Mouse (Mus musculus) midbrain, embryonic 14.5 days (tissue): ENCODE measurements around the gene Ttll11. TPM values are rescaled to one million over a fixed set of nuclear protein-coding genes. Genes with fewer than 3 reads are reported as not detected.

Experiments
- ATAC-seq: fragments of 200-750 bp; cut with Nextera tagmentation; 2 replicates; pipeline ENCODE4 v1.8.0; 2017; ENCODE audit warnings: moderate number of reproducible peaks, moderate library complexity; ENCODE audit not compliant: low FRiP score, low TSS enrichment
- DNase-seq: peaks from one replicate; pipeline ENCODE4 v3.0.0-alpha.2; 2015
- H3K27ac ChIP-seq: fragments of 300-500 bp; sonication (generic); replicated peaks from 2 replicates; pipeline ENCODE4 v1.5.1; 2014; ENCODE audit warnings: mild to moderate bottlenecking, low read depth, low read length, moderate library complexity
- H3K27me3 ChIP-seq: fragments of 300-500 bp; sonication (generic); 2 replicates; pipeline ENCODE4 v1.6.1; 2014; ENCODE audit warnings: low read length, control low read depth, mixed read lengths; ENCODE audit not compliant: control insufficient read depth, insufficient read depth
- H3K36me3 ChIP-seq: fragments of 300-500 bp; sonication (generic); 2 replicates; pipeline ENCODE4 v1.6.1; 2014; ENCODE audit warnings: low read length, control low read depth; ENCODE audit not compliant: control insufficient read depth, insufficient read depth
- H3K4me1 ChIP-seq: fragments of 300-500 bp; sonication (generic); 2 replicates; pipeline ENCODE4 v1.6.1; 2014; ENCODE audit warnings: mild to moderate bottlenecking, antibody characterized with exemption, low read length, control low read depth; ENCODE audit not compliant: control insufficient read depth, insufficient read depth
- H3K4me2 ChIP-seq: fragments of 300-500 bp; sonication (generic); 2 replicates; pipeline ENCODE4 v1.6.1; 2014; ENCODE audit warnings: mild to moderate bottlenecking, low read length, moderate library complexity
- H3K4me3 ChIP-seq: fragments of 300-500 bp; sonication (generic); replicated peaks from 2 replicates; pipeline ENCODE4 v1.5.1; 2014; ENCODE audit warnings: low read depth, low read length
- H3K9ac ChIP-seq: fragments of 300-500 bp; sonication (generic); replicated peaks from 2 replicates; pipeline ENCODE4 v1.6.1; 2014; ENCODE audit warnings: mild to moderate bottlenecking, low read length, moderate library complexity
- H3K9me3 ChIP-seq: fragments of 300-500 bp; sonication (generic); 2 replicates; pipeline ENCODE4 v1.6.1; 2016; ENCODE audit warnings: low read length, control low read depth, mixed read lengths; ENCODE audit not compliant: control insufficient read depth
- WGBS: fragments of 180-500 bp; shearing (Covaris S2); extraction: QIAGEN DNeasy Blood & Tissue Kit; methylation state at CpG from one replicate; pipeline ENCODE4 v1.1.7; 2014; 5-methylcytosine and 5-hydroxymethylcytosine counted together
- polyA plus RNA-seq: library from polyadenylated mRNA; unstranded; fragments of >200 nt; fragmentation: Nextera tagmentation; extraction: Ambion mirVana; gene quantifications from 2 replicates; pipeline ENCODE4 v1.2.1, GENCODE M21; 2014

Gene Ttll11
- polyA plus RNA-seq, 1 experiment from 2014 or later = 5.1 TPM

DNA sequence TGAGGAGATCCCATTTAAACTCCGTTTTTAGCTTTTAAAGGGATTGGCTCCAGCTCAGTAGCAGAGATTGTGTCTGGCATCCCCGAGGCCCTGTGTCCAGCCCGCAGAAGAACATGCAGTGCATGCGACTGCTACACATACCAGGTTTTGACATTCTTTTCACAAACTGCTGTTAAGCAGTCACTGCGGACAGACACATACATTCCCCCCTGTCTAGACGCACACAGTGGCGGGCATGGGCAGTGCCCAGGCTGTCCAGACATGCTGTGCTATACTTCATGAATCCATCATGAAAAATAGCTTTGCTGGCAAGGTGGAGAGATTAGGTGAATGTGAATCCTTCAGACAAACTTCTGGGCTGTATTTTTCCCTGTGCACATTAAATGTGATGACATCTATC, 154.6 kb downstream of the Ttll11 start:
- Histone ChIP-seq H3K9me3 (no peaks in the 10 kb centered on the region), H3K36me3 (no peaks in the 10 kb centered on the region), H3K27ac (no peak overlapping the region), H3K4me1 (no peaks in the 10 kb centered on the region), H3K4me3 (no peak overlapping the region), H3K4me2 (no peak overlapping the region), H3K9ac (no peak overlapping the region), H3K27me3 (no peaks in the 10 kb centered on the region)
- 73% methylated on average over 7 of the region's 7 CpGs for WGBS
- DNase-seq (no peak), ATAC-seq (no peak)

DNA sequence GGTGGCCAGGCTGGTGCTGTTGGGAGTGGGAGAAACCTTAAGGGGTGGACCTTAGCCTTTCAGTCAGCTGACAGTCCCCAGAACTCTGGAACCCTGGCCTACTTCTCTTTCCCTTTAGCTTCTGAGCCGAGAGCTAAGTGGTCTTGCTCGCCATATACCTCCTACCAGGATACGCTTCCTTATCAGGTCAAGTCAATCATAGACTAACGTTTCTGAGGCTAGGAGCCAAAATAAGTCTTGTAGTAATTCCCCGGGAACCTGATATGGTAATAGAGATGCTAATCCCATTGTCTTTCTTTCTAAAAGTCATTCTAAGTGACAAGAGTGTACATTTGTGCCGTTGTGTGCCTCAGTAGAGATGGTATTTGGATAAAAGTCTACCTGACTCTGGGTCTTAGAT, 156.1 kb downstream of the Ttll11 start:
- Histone ChIP-seq H3K9ac (no peak overlapping the region), H3K4me1 (no peaks in the 10 kb centered on the region), H3K9me3 (no peaks in the 10 kb centered on the region), H3K27me3 (no peaks in the 10 kb centered on the region), H3K36me3 (no peaks in the 10 kb centered on the region), H3K4me3 (no peak overlapping the region), H3K27ac (no peak overlapping the region), H3K4me2 (no peak overlapping the region)
- DNase-seq = no peak
- WGBS = 80% methylated on average over 6 of the region's 6 CpGs
- ATAC-seq = no peak

- H3K4me1 ChIP-seq = no peaks in the 10 kb centered on the region
- H3K9ac ChIP-seq = no peak overlapping the region
- no peaks in the 10 kb centered on the region for H3K27me3 ChIP-seq
- no peak for ATAC-seq
- H3K4me3 ChIP-seq = no peak overlapping the region
- DNase-seq = no peak
- WGBS = 66% methylated on average over 2 of the region's 2 CpGs
- H3K36me3 ChIP-seq = no peaks in the 10 kb centered on the region
- H3K4me2 ChIP-seq = no peak overlapping the region
- no peaks in the 10 kb centered on the region for H3K9me3 ChIP-seq
- H3K27ac ChIP-seq = no peak overlapping the region
These were observed 160.8 kb downstream of the Ttll11 start for GRCm38 (mm10) chr2:35818883-35819282.

DNA sequence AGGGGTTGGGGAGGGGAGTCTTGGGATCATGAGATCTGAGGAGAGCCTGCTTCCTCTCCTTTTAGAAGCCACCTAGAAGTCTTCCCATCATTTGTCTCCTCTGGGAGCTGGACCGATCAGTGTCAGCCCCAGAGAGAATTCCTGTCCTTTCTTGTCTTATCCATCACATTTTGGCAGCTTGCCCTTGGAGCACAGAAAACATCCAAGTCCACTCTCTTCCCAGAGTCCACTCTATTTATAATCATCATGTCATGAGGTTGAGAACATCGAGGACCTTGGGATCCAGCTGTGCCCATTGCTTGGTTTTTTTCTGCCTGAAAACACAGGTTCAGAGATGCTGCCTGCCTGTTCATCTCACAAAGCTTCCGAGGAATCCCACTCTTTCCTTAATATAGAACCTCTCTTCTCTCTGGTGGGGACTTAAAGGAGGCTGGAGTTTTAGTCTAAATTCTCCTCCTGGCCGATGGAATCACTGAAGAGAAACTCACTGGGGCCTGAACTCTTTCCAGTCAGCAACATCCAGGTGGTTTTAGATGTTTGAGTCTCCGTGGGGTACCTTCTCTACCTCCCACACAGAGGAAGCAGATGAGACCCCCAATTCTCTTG, 163.6 kb downstream of the Ttll11 start:
- H3K4me1 ChIP-seq = peaks cover 10% of the 10 kb centered on the region
- H3K27ac ChIP-seq = no peak overlapping the region
- no peaks in the 10 kb centered on the region for H3K27me3 ChIP-seq
- no peak overlapping the region for H3K4me2 ChIP-seq
- no peak overlapping the region for H3K9ac ChIP-seq
- DNase-seq (no peak), ATAC-seq (no peak)
- H3K9me3 ChIP-seq = no peaks in the 10 kb centered on the region
- WGBS = 80% methylated on average over 5 of the region's 5 CpGs
- H3K36me3 ChIP-seq = no peaks in the 10 kb centered on the region
- no peak overlapping the region for H3K4me3 ChIP-seq

- WGBS = 68% methylated on average over 2 of the region's 2 CpGs
- Histone ChIP-seq H3K4me3 (no peak overlapping the region), H3K36me3 (no peaks in the 10 kb centered on the region), H3K27ac (0 out of 2 replicates have a peak overlapping the region, but pooled peaks have one; percentile 39), H3K4me1 (peaks cover 16% of the 10 kb centered on the region), H3K9ac (0 out of 2 replicates have a peak overlapping the region, but pooled peaks have one; percentile 10), H3K9me3 (no peaks in the 10 kb centered on the region), H3K4me2 (no peak overlapping the region), H3K27me3 (no peaks in the 10 kb centered on the region)
- ATAC-seq (no peak; the same call in 1 of the 2 replicates), DNase-seq (no peak)
These were observed 167.2 kb downstream of the Ttll11 start for GRCm38 (mm10) chr2:35812561-35812933.

DNA sequence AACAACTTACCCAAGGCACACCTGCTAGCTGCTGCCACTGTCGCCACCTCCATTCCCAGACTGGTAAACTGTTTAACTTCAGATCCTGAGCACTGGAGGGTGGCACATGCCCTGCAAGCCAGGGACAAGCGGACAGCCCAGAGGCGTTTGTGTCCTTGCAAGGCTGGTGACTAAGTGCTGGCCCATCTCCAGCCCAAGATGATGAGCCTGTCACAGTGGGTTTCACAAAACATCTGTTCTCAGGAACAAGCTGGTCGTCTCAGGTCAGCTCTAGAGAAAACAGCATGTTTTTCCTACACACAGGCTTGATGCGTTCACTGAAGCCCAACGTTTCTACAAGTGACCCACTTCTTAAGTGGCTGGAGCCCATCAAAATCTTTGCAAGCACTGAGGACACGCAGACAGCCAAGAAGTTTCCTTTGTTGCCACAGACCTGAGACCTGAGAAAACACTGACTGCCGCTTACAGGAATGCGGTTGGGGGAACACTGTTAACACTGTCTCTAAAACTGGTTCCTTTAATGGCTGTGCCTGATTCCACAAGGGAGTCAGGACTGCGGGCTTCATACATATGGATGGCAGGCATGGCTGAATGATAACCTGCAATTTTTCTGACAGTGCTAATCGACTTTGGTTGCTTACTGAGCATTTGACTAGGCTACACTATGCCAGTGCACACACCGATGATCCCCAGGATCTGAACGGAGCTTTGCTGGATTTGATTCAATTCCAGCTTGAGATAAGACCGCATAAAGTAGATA, 167.7 kb downstream of the Ttll11 start:
- WGBS = 65% methylated on average over 14 of the region's 14 CpGs
- Histone ChIP-seq H3K4me2 (no peak overlapping the region), H3K4me3 (no peak overlapping the region), H3K4me1 (peaks cover 16% of the 10 kb centered on the region), H3K9me3 (no peaks in the 10 kb centered on the region), H3K27ac (0 out of 2 replicates have a peak overlapping the region, but pooled peaks have one; percentile 39), H3K27me3 (no peaks in the 10 kb centered on the region), H3K36me3 (no peaks in the 10 kb centered on the region), H3K9ac (0 out of 2 replicates have a peak overlapping the region, but pooled peaks have one; percentile 10)
- ATAC-seq (no peak), DNase-seq (peak; percentile 53)

DNA sequence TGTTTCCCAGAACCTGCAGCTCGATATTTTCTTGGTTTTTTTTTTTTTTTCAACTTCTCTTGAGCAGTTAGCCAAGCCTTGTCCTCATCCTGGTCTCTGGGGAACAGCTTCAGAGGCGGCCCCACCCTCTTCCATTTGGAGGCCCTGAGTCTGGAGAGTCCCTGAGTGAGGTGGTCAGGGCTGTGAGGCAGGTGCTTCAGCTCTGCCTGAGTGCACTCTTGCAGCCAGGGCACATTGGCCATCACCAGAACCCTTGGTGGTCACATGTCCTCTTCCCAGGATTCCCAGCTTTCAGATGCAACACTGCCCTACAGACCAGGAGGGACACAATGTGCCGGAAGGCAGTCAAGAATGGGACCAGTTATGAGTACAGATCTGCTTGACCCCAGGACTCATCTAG, 169.7 kb downstream of the Ttll11 start:
- Histone ChIP-seq H3K4me1 (peaks cover 16% of the 10 kb centered on the region), H3K27me3 (no peaks in the 10 kb centered on the region), H3K4me2 (no peak overlapping the region), H3K27ac (no peak overlapping the region), H3K9ac (no peak overlapping the region), H3K9me3 (no peaks in the 10 kb centered on the region), H3K4me3 (no peak overlapping the region), H3K36me3 (no peaks in the 10 kb centered on the region)
- DNase-seq (no peak), ATAC-seq (no peak)
- 80% methylated on average over 3 of the region's 3 CpGs for WGBS

- no peak overlapping the region for H3K4me2 ChIP-seq
- DNase-seq = peak; percentile 64
- H3K36me3 ChIP-seq = no peaks in the 10 kb centered on the region
- H3K4me3 ChIP-seq = no peak overlapping the region
- H3K9me3 ChIP-seq = no peaks in the 10 kb centered on the region
- no peak for ATAC-seq
- H3K9ac ChIP-seq = no peak overlapping the region
- no peaks in the 10 kb centered on the region for H3K27me3 ChIP-seq
- WGBS = 22% methylated on average over 3 of the region's 3 CpGs
- H3K27ac ChIP-seq = no peak overlapping the region
- peaks cover 16% of the 10 kb centered on the region for H3K4me1 ChIP-seq
These were observed 170.6 kb downstream of the Ttll11 start for GRCm38 (mm10) chr2:35809141-35809540.

- WGBS = 63% methylated on average over 13 of the region's 13 CpGs
These were observed 173.8 kb downstream of the Ttll11 start for GRCm38 (mm10) chr2:35805881-35806280.

More at GRCm38 (mm10) chr2:35805881-35806280, 173.8 kb downstream of the Ttll11 start:
- H3K36me3 ChIP-seq = no peaks in the 10 kb centered on the region
- no peak overlapping the region for H3K27ac ChIP-seq
- no peak overlapping the region for H3K9ac ChIP-seq
- no peaks in the 10 kb centered on the region for H3K9me3 ChIP-seq
- ATAC-seq = no peak
- no peak overlapping the region for H3K4me2 ChIP-seq
- H3K27me3 ChIP-seq = no peaks in the 10 kb centered on the region
- peak; percentile 37 for DNase-seq
- no peak overlapping the region for H3K4me3 ChIP-seq
- 0 out of 2 replicates have a peak, but pooled peaks cover 6% of the 10 kb centered on the region for H3K4me1 ChIP-seq
